Mouse (Mus musculus): Measurements from ENCODE around the gene Lmx1b. TPM values are rescaled to one million over a fixed set of nuclear protein-coding genes. Genes with fewer than 3 reads are reported as not detected.

The Lmx1b gene
- polyA plus RNA-seq, 1 experiment from 2014 or later, result 8.7 TPM

DNA sequence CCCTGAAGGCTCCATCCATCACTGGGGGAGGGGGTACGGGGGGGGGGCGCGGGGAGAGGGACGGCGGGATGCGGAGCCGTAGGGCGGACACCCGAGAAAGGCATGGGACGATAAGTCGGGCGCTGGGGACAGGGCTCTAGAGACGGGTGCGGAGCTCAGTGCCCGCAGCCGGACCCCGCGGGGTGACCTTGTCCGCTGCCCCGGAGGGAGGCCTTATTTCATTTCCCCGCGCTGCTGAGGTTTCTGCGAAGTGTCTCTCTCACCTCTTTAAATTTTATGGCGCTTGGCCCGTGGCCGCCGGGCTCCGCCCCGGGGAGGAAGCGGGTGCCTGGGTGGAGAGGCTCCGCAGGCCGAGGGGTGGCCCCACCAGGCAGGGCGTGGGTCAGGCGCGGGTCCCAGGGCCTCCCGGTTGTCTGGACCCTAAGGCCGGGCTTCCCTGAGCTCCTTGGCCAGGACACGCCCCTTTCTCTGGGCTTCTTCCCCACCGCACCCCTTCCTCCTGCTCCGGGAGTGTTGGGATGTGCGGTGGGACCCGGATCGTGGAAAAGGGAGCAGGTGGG, 96.0 kb downstream of the Lmx1b start:
- no peaks in the 10 kb centered on the region for H3K36me3 ChIP-seq (replicated peaks; ENCODE audit: control insufficient read depth, insufficient read depth)
- H3K9me3 ChIP-seq (ENCODE audit: control insufficient read depth, low read length), result no peaks in the 10 kb centered on the region
- H3K4me1 ChIP-seq (replicated peaks; ENCODE audit: control insufficient read depth, insufficient read depth, low read length), result peaks cover 26% of the 10 kb centered on the region
- DNase-seq (ENCODE audit: low spot score) (no peak), ATAC-seq (ENCODE audit: low FRiP score) (peak; percentile 13; the same call in 1 of the 2 replicates)
- H3K4me2 ChIP-seq (replicated peaks), result peak overlapping the region; percentile 96
- under 1% methylated on average over 31 of the region's 43 CpGs for WGBS
- peak overlapping the region; percentile 96 for H3K27ac ChIP-seq
- H3K4me3 ChIP-seq (replicated peaks; ENCODE audit: low read length), result peak overlapping the region; percentile 43
- H3K27me3 ChIP-seq (ENCODE audit: control insufficient read depth, insufficient read depth, low read length), result peaks cover 7% of the 10 kb centered on the region; the same call in 1 of the 2 replicates
- peak overlapping the region; percentile 74 for H3K9ac ChIP-seq

DNA sequence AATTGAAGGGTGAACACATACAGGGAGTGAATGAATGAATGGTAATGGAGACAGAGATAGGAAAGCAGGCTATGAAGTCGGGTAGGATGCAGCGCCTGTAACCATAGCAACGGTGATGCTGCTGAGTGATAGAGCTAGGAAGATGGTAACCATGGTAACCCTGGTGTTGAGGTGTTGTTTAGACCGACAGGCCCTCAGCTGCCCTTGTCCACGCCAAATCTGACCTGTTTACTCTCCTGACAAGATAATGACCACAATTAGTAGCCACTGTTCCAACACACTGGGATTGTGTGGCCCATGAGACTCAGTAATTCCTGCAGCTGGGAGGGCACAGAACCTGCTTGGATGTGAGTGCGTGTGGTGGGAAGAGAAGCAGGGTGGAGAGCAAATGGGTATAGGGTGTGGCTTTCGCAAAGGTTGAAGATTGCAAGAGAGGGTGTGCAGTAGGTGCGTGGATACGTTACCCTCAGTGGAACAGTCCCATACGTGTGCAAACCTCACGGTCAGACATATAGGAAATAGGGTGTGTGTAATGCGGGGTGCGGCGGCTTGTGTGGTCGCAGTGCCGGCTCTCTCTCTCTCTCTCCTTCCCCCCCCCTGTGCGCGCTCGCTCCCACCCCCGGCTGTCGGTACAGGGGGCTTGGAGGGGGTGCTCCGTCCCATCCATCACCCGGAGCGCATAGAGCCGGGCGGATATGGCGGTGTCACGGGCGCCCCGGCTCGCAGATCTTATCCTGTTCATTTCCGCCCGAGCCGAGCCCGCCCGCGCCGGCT, 96.7 kb downstream of the Lmx1b start:
- H3K9me3 ChIP-seq (ENCODE audit: control insufficient read depth, low read length), result no peaks in the 10 kb centered on the region
- peak overlapping the region; percentile 96 for H3K27ac ChIP-seq
- DNase-seq (ENCODE audit: low spot score) (peak; percentile 87), ATAC-seq (ENCODE audit: low FRiP score) (peak; percentile 84)
- peaks cover 11% of the 10 kb centered on the region; the same call in 1 of the 2 replicates for H3K27me3 ChIP-seq (ENCODE audit: control insufficient read depth, insufficient read depth, low read length)
- H3K4me3 ChIP-seq (replicated peaks; ENCODE audit: low read length), result peak overlapping the region; percentile 43
- H3K9ac ChIP-seq, result peak overlapping the region; percentile 74
- H3K4me2 ChIP-seq (replicated peaks), result peak overlapping the region; percentile 96
- H3K36me3 ChIP-seq (replicated peaks; ENCODE audit: control insufficient read depth, insufficient read depth), result no peaks in the 10 kb centered on the region
- WGBS, result under 1% methylated on average over 33 of the region's 38 CpGs
- H3K4me1 ChIP-seq (replicated peaks; ENCODE audit: control insufficient read depth, insufficient read depth, low read length), result peaks cover 26% of the 10 kb centered on the region

DNA sequence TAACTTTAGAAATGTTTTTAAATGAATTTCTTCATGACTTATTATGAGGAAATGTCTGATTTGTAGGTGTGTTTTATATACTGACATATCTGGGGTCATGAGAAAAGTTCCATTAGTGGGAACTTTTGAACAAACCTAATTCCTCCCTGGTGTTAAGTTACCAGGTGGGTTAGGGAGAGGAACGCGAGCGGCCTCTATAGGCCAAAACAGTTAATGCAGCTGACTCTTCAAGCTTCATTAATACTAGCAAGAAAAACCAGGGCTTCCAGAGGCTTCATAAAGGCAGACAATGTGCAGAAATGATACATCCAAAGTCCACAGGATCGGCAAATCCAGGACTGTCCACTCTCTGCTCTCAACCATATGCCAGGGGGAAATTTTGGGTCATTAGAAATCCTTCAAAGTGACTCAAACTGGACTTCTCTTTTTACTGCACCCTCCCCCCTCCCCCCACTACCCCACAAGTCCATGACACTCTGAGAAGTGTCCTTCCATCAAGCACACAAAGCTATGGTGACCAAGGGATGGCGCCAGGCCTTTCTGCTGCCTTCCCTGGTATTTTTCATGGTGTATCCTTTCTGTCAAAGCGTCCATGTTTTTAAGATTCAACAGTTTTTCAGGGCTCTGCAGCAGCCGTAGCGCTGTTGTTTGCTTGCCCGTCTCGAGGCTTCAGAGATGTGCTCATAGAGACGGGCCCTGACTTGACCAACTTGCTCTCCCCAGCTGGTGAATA, 97.4 kb downstream of the Lmx1b start:
- Histone ChIP-seq H3K4me1 (replicated peaks; ENCODE audit: control insufficient read depth, insufficient read depth, low read length) (peaks cover 26% of the 10 kb centered on the region), H3K27me3 (ENCODE audit: control insufficient read depth, insufficient read depth, low read length) (peaks cover 11% of the 10 kb centered on the region; the same call in 1 of the 2 replicates), H3K4me3 (replicated peaks; ENCODE audit: low read length) (peak overlapping the region; percentile 43), H3K4me2 (replicated peaks) (peak overlapping the region; percentile 96), H3K27ac (peak overlapping the region; percentile 96), H3K9me3 (ENCODE audit: control insufficient read depth, low read length) (no peaks in the 10 kb centered on the region), H3K36me3 (replicated peaks; ENCODE audit: control insufficient read depth, insufficient read depth) (no peaks in the 10 kb centered on the region), H3K9ac (peak overlapping the region; percentile 14)
- 1% methylated on average over 11 of the region's 11 CpGs for WGBS
- 0 out of 2 replicates have a peak, but pooled peaks have one; percentile 10 for ATAC-seq (ENCODE audit: low FRiP score)
- peak; percentile 90 for DNase-seq (ENCODE audit: low spot score)

DNA sequence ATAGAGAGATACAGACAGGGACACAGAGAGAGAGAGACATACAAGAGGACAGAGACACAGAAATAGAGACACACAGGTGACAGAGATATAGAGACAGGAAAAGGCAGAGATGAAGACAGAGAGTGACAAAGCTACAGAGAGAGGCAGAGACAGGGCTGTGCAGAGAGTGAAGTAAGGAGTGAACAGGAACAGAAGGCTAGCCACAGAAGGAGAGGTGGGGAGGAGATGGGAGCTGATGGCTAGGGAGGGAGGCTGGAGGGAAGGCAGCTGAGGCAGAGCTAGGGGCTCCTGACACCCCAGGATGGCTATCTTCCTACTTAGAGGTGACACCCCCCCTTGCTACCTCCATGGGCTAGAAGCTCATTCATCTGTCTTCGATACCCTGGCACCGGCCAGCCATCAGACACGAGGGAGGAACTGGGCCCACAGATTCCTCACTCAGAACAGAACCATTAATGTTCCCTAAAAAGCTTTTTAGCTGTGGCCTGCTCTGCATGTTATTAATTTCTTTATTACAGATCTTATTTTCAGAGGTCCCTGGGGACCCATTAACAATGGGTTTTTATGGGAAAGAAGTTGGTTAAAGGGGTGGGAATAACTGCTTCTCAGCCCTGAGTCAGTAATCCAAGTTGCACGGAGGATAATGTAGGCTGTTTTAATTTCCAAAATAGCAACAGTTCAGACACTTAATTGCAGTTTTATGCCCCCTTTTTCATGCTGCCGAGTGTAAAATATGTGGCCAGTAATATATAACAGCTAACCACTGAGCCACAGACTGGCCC, 114.8 kb downstream of the Lmx1b start:
- Histone ChIP-seq H3K27me3 (ENCODE audit: control insufficient read depth, insufficient read depth, low read length) (no peaks in the 10 kb centered on the region), H3K4me1 (replicated peaks; ENCODE audit: control insufficient read depth, insufficient read depth, low read length) (no peaks in the 10 kb centered on the region), H3K9ac (no peak overlapping the region), H3K27ac (no peak overlapping the region), H3K4me2 (replicated peaks) (no peak overlapping the region), H3K4me3 (replicated peaks; ENCODE audit: low read length) (no peak overlapping the region), H3K36me3 (replicated peaks; ENCODE audit: control insufficient read depth, insufficient read depth) (no peaks in the 10 kb centered on the region), H3K9me3 (ENCODE audit: control insufficient read depth, low read length) (peaks cover 18% of the 10 kb centered on the region)
- ATAC-seq (ENCODE audit: low FRiP score) (no peak), DNase-seq (ENCODE audit: low spot score) (no peak)
- WGBS, result 67% methylated on average over 5 of the region's 5 CpGs

DNA sequence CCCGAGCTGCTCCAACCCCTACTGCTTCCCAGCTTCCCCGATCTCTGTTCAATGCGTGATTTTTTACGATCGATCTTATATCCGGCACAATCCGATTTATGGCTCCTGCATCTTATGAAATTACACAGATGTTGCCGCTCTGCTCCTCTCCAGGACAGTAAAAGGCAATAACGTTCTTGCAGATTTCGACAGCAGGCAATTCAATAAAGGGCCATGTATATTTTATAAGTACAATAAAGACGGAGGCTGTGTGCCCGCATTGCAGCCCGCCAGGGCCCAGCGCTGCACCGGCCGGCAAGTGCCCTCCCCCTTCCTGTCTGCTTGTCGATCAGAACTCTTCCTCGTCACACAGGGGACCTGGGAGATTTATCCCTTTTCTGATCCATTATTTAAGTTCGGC, 124.5 kb downstream of the Lmx1b start:
- ATAC-seq (ENCODE audit: low FRiP score) (peak; percentile 34; the same call in 1 of the 2 replicates), DNase-seq (ENCODE audit: low spot score) (no peak)
- Histone ChIP-seq H3K9ac (no peak overlapping the region), H3K27me3 (ENCODE audit: control insufficient read depth, insufficient read depth, low read length) (no peaks in the 10 kb centered on the region), H3K27ac (peak overlapping the region; percentile 48), H3K4me2 (replicated peaks) (peak overlapping the region; percentile 7; the same call in 1 of the 2 replicates), H3K4me3 (replicated peaks; ENCODE audit: low read length) (no peak overlapping the region), H3K9me3 (ENCODE audit: control insufficient read depth, low read length) (no peaks in the 10 kb centered on the region), H3K36me3 (replicated peaks; ENCODE audit: control insufficient read depth, insufficient read depth) (no peaks in the 10 kb centered on the region), H3K4me1 (replicated peaks; ENCODE audit: control insufficient read depth, insufficient read depth, low read length) (no peaks in the 10 kb centered on the region; the same call in 1 of the 2 replicates)
- 55% methylated on average over 19 of the region's 19 CpGs for WGBS

DNA sequence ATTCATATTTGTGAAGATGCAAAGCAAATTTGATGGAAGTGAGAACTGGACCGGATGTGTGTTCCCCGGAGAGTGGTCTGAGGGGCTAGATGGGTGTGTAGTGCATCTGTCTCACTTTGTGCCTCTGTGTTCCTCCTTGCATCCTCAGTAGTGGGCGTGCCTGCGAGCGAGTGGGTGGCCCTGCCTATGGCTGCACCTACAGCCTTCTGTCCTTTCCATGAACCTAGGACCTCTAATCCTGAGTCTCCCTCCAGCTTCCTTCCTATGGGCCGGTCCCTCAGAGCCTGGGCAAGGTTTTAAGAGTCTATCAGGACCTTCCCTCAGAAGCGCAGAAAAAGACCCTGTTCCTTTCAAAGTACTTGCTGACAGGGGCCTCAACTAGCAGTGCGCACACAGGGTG, 124.9 kb downstream of the Lmx1b start:
- H3K36me3 ChIP-seq (replicated peaks; ENCODE audit: control insufficient read depth, insufficient read depth), result no peaks in the 10 kb centered on the region
- no peaks in the 10 kb centered on the region; the same call in 1 of the 2 replicates for H3K4me1 ChIP-seq (replicated peaks; ENCODE audit: control insufficient read depth, insufficient read depth, low read length)
- H3K9me3 ChIP-seq (ENCODE audit: control insufficient read depth, low read length), result no peaks in the 10 kb centered on the region
- 0 out of 2 replicates have a peak overlapping the region, but pooled peaks have one; percentile 7 for H3K4me2 ChIP-seq (replicated peaks)
- WGBS, result 86% methylated on average over 8 of the region's 8 CpGs
- DNase-seq (ENCODE audit: low spot score) (no peak), ATAC-seq (ENCODE audit: low FRiP score) (no peak)
- H3K27ac ChIP-seq, result peak overlapping the region; percentile 48
- no peak overlapping the region for H3K9ac ChIP-seq
- no peak overlapping the region for H3K4me3 ChIP-seq (replicated peaks; ENCODE audit: low read length)
- H3K27me3 ChIP-seq (ENCODE audit: control insufficient read depth, insufficient read depth, low read length), result no peaks in the 10 kb centered on the region

Other genes with a start within 250 kb of the Lmx1b start
- 10.6 and 11.2 TPM in 2 replicates for gene Zbtb34, start 209.2 kb downstream of the Lmx1b start, polyA plus RNA-seq (2014; fragmentation: Nextera tagmentation; extraction: Ambion mirVana)
- gene Zbtb43, start 172.0 kb downstream of the Lmx1b start, polyA plus RNA-seq (2014; fragmentation: Nextera tagmentation; extraction: Ambion mirVana), result 30.5 and 31.6 TPM in 2 replicates
- gene Mvb12b, start 247.4 kb upstream of the Lmx1b start, polyA plus RNA-seq (2014; fragmentation: Nextera tagmentation; extraction: Ambion mirVana), result 48.0 and 54.9 TPM in 2 replicates

All from hindbrain, embryonic 14.5 days (tissue).